Mouse (Mus musculus) erythroblast, embryonic 14.5 days (primary cell): Measurements from ENCODE around the gene Wnt3a.
"Not testable (repeated sequence)": the region's sequence is repeated elsewhere in the genome, so short reads cannot be mapped to it uniquely, and the experiment has no call there.

Experiments used
- GATA1 ChIP-seq: IDR thresholded peaks from 2 replicates; pipeline ENCODE4 v1.6.1; 2012; ENCODE audit warnings: low read length, inconsistent platforms, mixed read lengths
- TAL1 ChIP-seq: IDR thresholded peaks from 3 replicates; pipeline ENCODE4 v1.6.1; 2012; ENCODE audit warnings: low read length, inconsistent platforms, mixed read lengths

DNA sequence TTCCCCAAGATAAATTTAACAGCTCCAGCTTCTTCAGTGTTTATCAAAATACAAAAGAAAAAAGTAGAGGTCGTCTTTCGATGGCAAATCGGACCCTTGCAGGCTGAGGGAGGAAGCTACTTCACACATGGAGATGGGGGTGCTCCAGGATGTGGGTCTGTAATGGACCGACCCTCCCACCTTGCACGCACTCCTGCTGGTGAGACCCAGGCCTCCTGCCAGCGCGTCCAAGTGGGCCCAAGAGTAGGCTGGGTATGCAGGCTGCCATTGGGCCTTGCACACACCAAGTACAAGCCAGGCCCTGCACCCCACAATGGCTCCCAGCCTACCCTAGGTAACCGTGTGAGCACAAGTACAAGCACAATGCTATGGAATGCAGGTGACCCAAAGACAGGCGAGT is 79.0 kb downstream of the Wnt3a start:
- TF ChIP-seq TAL1, GATA1: not testable (repeated sequence)
